Mouse (Mus musculus) heart, embryonic 12.5 days (tissue): ENCODE data around the gene Chrd. TPM values are rescaled to one million over a fixed set of nuclear protein-coding genes. Genes with fewer than 3 reads are reported as not detected.

Experiments
- ATAC-seq: fragments of 200-750 bp; cut with Nextera tagmentation; 2 replicates; pipeline ENCODE4 v1.8.0; 2017; ENCODE audit warnings: moderate TSS enrichment, moderate library complexity; ENCODE audit not compliant: insufficient number of reproducible peaks, low FRiP score
- H3K27ac ChIP-seq: fragments of 300-500 bp; sonication (generic); 2 replicates; pipeline ENCODE4 v1.5.1; 2016; ENCODE audit warnings: mild to moderate bottlenecking, moderate library complexity; ENCODE audit not compliant: poor library complexity, severe bottlenecking
- H3K27me3 ChIP-seq: fragments of 300-500 bp; sonication (generic); replicated peaks from 2 replicates; pipeline ENCODE4 v1.6.1; 2016; ENCODE audit warnings: mild to moderate bottlenecking, moderate library complexity
- H3K36me3 ChIP-seq: fragments of 300-500 bp; sonication (generic); 2 replicates; pipeline ENCODE4 v1.6.1; 2016; ENCODE audit warnings: mild to moderate bottlenecking, moderate library complexity
- H3K4me1 ChIP-seq: fragments of 300-500 bp; sonication (generic); replicated peaks from 2 replicates; pipeline ENCODE4 v1.6.1; 2016; ENCODE audit warnings: mild to moderate bottlenecking
- H3K4me2 ChIP-seq: fragments of 300-500 bp; sonication (generic); 2 replicates; pipeline ENCODE4 v1.6.1; 2016; ENCODE audit warnings: mild to moderate bottlenecking, moderate library complexity
- H3K4me3 ChIP-seq: fragments of 300-500 bp; sonication (generic); 2 replicates; pipeline ENCODE4 v1.5.1; 2016; ENCODE audit warnings: mild to moderate bottlenecking
- H3K9ac ChIP-seq: fragments of 300-500 bp; sonication (generic); 2 replicates; pipeline ENCODE4 v1.6.1; 2016; ENCODE audit warnings: mild to moderate bottlenecking, moderate library complexity
- H3K9me3 ChIP-seq: fragments of 300-500 bp; sonication (generic); replicated peaks from 2 replicates; pipeline ENCODE4 v1.6.1; 2016; ENCODE audit warnings: mild to moderate bottlenecking, moderate library complexity
- WGBS: fragments of 180-500 bp; shearing (Covaris S2); methylation state at CpG from one replicate; pipeline ENCODE4 v1.1.7; 2016; 5-methylcytosine and 5-hydroxymethylcytosine counted together
- polyA plus RNA-seq: library from polyadenylated mRNA; unstranded; fragments of >200 nt; fragmentation: Nextera tagmentation; extraction: Ambion mirVana; gene quantifications from 2 replicates; pipeline ENCODE4 v1.2.1, GENCODE M21; 2016

Chrd gene
- polyA plus RNA-seq, 1 experiment from 2014 or later: 0.54 TPM

- 51% methylated on average over 4 of the region's 4 CpGs for WGBS
- Histone ChIP-seq H3K36me3 (peaks cover 25% of the 10 kb centered on the region), H3K27ac (no peak overlapping the region), H3K4me1 (peaks cover 6% of the 10 kb centered on the region; the same call in 1 of the 2 replicates), H3K9me3 (no peaks in the 10 kb centered on the region), H3K4me3 (no peak overlapping the region), H3K4me2 (no peak overlapping the region), H3K27me3 (no peaks in the 10 kb centered on the region), H3K9ac (no peak overlapping the region)
- ATAC-seq: no peak
Observed at GRCm38 (mm10) chr16:20722736-20723135, 10.2 kb upstream of the Chrd start.

- H3K36me3 ChIP-seq: peaks cover 25% of the 10 kb centered on the region
- H3K9ac ChIP-seq: no peak overlapping the region
- no peaks in the 10 kb centered on the region for H3K9me3 ChIP-seq
- whole genome bisulfite sequencing: 46% methylated on average over 4 of the region's 4 CpGs
- no peak overlapping the region for H3K4me2 ChIP-seq
- H3K27ac ChIP-seq: no peak overlapping the region
- H3K27me3 ChIP-seq: no peaks in the 10 kb centered on the region
- H3K4me3 ChIP-seq: no peak overlapping the region
- H3K4me1 ChIP-seq: peaks cover 6% of the 10 kb centered on the region; the same call in 1 of the 2 replicates
- ATAC-seq: no peak
Observed at GRCm38 (mm10) chr16:20723247-20723646, 9.7 kb upstream of the Chrd start.

- Histone ChIP-seq H3K4me2 (no peak overlapping the region), H3K36me3 (peaks cover 25% of the 10 kb centered on the region), H3K4me3 (no peak overlapping the region), H3K9me3 (no peaks in the 10 kb centered on the region), H3K9ac (no peak overlapping the region), H3K4me1 (no peaks in the 10 kb centered on the region), H3K27me3 (no peaks in the 10 kb centered on the region), H3K27ac (no peak overlapping the region)
- peak; percentile 54; the same call in 1 of the 2 replicates for ATAC-seq
- WGBS: 28% methylated on average over 5 of the region's 5 CpGs
Observed at GRCm38 (mm10) chr16:20724338-20724748, 8.6 kb upstream of the Chrd start.

GRCm38 (mm10) chr16:20725321-20725720 lies 7.6 kb upstream of the Chrd start:
- WGBS: 72% methylated on average over 7 of the region's 7 CpGs
- H3K4me3 ChIP-seq: no peak overlapping the region
- no peaks in the 10 kb centered on the region for H3K9me3 ChIP-seq
- no peak overlapping the region for H3K9ac ChIP-seq
- H3K4me2 ChIP-seq: no peak overlapping the region
- no peak overlapping the region for H3K27ac ChIP-seq
- peaks cover 3% of the 10 kb centered on the region for H3K27me3 ChIP-seq
- H3K4me1 ChIP-seq: no peaks in the 10 kb centered on the region
- no peak for ATAC-seq
- peaks cover 20% of the 10 kb centered on the region for H3K36me3 ChIP-seq

GRCm38 (mm10) chr16:20725750-20726149 lies 7.2 kb upstream of the Chrd start:
- no peak overlapping the region for H3K9ac ChIP-seq
- peaks cover 15% of the 10 kb centered on the region for H3K36me3 ChIP-seq
- peaks cover 6% of the 10 kb centered on the region for H3K27me3 ChIP-seq
- no peaks in the 10 kb centered on the region for H3K9me3 ChIP-seq
- no peak overlapping the region for H3K27ac ChIP-seq
- 69% methylated on average over 4 of the region's 4 CpGs for WGBS
- no peak overlapping the region for H3K4me3 ChIP-seq
- ATAC-seq: no peak
- no peaks in the 10 kb centered on the region for H3K4me1 ChIP-seq
- no peak overlapping the region for H3K4me2 ChIP-seq

GRCm38 (mm10) chr16:20726384-20726783 lies 6.5 kb upstream of the Chrd start:
- no peak for ATAC-seq
- Histone ChIP-seq H3K4me1 (no peaks in the 10 kb centered on the region), H3K27ac (no peak overlapping the region), H3K9me3 (no peaks in the 10 kb centered on the region), H3K36me3 (peaks cover 12% of the 10 kb centered on the region), H3K27me3 (peaks cover 7% of the 10 kb centered on the region), H3K4me2 (no peak overlapping the region), H3K9ac (no peak overlapping the region), H3K4me3 (no peak overlapping the region)
- 39% methylated on average over 1 of the region's 1 CpGs for WGBS

- H3K9me3 ChIP-seq: no peaks in the 10 kb centered on the region
- no peak for ATAC-seq
- H3K27me3 ChIP-seq: peaks cover 38% of the 10 kb centered on the region
- no peaks in the 10 kb centered on the region for H3K36me3 ChIP-seq
- peaks cover 19% of the 10 kb centered on the region for H3K4me1 ChIP-seq
- H3K9ac ChIP-seq: no peak overlapping the region
- 31% methylated on average over 5 of the region's 5 CpGs for WGBS
- no peak overlapping the region for H3K27ac ChIP-seq
- H3K4me3 ChIP-seq: no peak overlapping the region
- H3K4me2 ChIP-seq: no peak overlapping the region
Observed at GRCm38 (mm10) chr16:20730293-20730711, 2.6 kb upstream of the Chrd start.

GRCm38 (mm10) chr16:20731688-20732087 lies 1.2 kb upstream of the Chrd start:
- ATAC-seq: no peak
- H3K27me3 ChIP-seq: peaks cover 52% of the 10 kb centered on the region
- H3K4me2 ChIP-seq: no peak overlapping the region
- no peak overlapping the region for H3K4me3 ChIP-seq
- no peaks in the 10 kb centered on the region for H3K9me3 ChIP-seq
- WGBS: 61% methylated on average over 5 of the region's 5 CpGs
- peaks cover 19% of the 10 kb centered on the region for H3K4me1 ChIP-seq
- no peaks in the 10 kb centered on the region for H3K36me3 ChIP-seq
- H3K27ac ChIP-seq: no peak overlapping the region
- no peak overlapping the region for H3K9ac ChIP-seq

GRCm38 (mm10) chr16:20732251-20732924 lies 539 bp upstream of the Chrd start:
- Histone ChIP-seq H3K4me2 (peak overlapping the region; percentile 99), H3K4me1 (peaks cover 19% of the 10 kb centered on the region), H3K9ac (peak overlapping the region; percentile 79), H3K36me3 (no peaks in the 10 kb centered on the region), H3K27me3 (peaks cover 59% of the 10 kb centered on the region), H3K9me3 (no peaks in the 10 kb centered on the region), H3K4me3 (peak overlapping the region; percentile 71), H3K27ac (no peak overlapping the region)
- WGBS: 1% methylated on average over 27 of the region's 30 CpGs
- ATAC-seq: 0 out of 2 replicates have a peak, but pooled peaks have one; percentile 9

GRCm38 (mm10) chr16:20733731-20734730 lies 1.1 kb downstream of the Chrd start, which contains the start of gene Thpo:
Thpo (minus strand) TSS chr16:20734511.
- H3K27me3 ChIP-seq: peaks cover 68% of the 10 kb centered on the region
- no peak for ATAC-seq
- H3K4me2 ChIP-seq: peak within 1 kb of the TSS; percentile 99
- no peak within 1 kb of the TSS for H3K27ac ChIP-seq
- peak within 1 kb of the TSS; percentile 71 for H3K4me3 ChIP-seq
- H3K4me1 ChIP-seq: peaks cover 19% of the 10 kb centered on the region
- H3K36me3 ChIP-seq: no peaks in the 10 kb centered on the region
- no peaks in the 10 kb centered on the region for H3K9me3 ChIP-seq
- peak within 1 kb of the TSS; percentile 79 for H3K9ac ChIP-seq
- WGBS: 2% methylated on average over 45 of the region's 45 CpGs

- H3K4me1 ChIP-seq: peaks cover 19% of the 10 kb centered on the region
- H3K9me3 ChIP-seq: no peaks in the 10 kb centered on the region
- no peak for ATAC-seq
- H3K4me2 ChIP-seq: no peak overlapping the region
- no peaks in the 10 kb centered on the region for H3K36me3 ChIP-seq
- peaks cover 68% of the 10 kb centered on the region for H3K27me3 ChIP-seq
- no peak overlapping the region for H3K4me3 ChIP-seq
- H3K9ac ChIP-seq: no peak overlapping the region
- 68% methylated on average over 5 of the region's 5 CpGs for WGBS
- no peak overlapping the region for H3K27ac ChIP-seq
Observed at GRCm38 (mm10) chr16:20735651-20736050, 2.7 kb downstream of the Chrd start.
